Mouse (Mus musculus) adipose tissue, adult 10 weeks (tissue): ENCODE measurements around the gene Spata1. TPM values are rescaled to one million over a fixed set of nuclear protein-coding genes. Genes with fewer than 3 reads are reported as not detected.

ENCODE experiments used
- polyA plus RNA-seq: library from polyadenylated mRNA; stranded (reverse); fragments of 350-450 nt; fragmentation: Illumina TruSeq; extraction: RNeasy Lipid Tissue Mini Kit (QIAGEN cat#74804); gene quantifications from one replicate; pipeline ENCODE4 v1.2.3, GENCODE M21; 2014; ENCODE audit warnings: low read depth, low replicate concordance

The Spata1 gene
- 14.6 TPM for polyA plus RNA-seq

DNA sequence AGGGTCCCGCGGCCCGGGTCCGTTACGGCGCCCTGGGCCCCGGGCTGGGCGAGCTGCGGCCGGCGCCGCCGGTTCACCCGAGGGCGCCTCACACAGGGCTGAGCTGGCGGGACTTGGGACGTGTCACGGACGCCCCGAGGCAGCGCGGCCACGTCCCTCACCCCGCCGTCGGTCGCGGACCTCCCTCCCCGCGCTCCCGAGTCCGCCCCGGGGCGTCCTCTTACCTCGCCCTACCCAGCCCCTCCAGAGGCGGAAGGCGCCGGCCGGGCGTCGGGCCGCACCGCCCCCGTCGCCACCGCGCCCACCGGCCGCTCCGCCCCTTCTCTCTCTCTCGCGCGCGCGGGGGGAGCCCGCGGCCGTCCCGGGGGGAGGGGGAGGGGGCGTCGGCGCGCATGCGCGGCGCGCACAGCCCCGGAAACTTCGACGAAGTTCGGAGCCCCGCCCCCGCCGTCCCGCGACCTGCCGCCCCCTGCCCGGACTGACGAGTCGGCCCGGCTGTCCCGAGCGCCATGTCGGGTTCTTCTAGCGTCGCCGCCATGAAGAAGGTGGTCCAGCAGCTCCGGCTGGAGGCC lies at the start of gene Spata1, which contains the start of gene Gng5:
TSS of gene Spata1 (minus strand) at position 323 of the 572 bp plus-strand sequence.
TSS of gene Gng5 (plus strand) at position 377 of the 572 bp plus-strand sequence.

GRCm38 (mm10) chr3:146520798-146521651 lies 21.5 kb upstream of the Spata1 start, which contains the start of gene Rpf1:
TSS of gene Rpf1 (minus strand) at chr3:146521429.

GRCm38 (mm10) chr3:146449745-146450250 lies 49.8 kb downstream of the Spata1 start, which contains the start of gene Ctbs:
TSS of gene Ctbs (plus strand) at chr3:146449795.

Other genes with a start within 250 kb of the Spata1 start
- 25.8 TPM for gene Ssx2ip, start 95.1 kb downstream of the Spata1 start, polyA plus RNA-seq
- 14.7 TPM for gene Ctbs, start 50.0 kb downstream of the Spata1 start, polyA plus RNA-seq
- 632 TPM for gene Gng5, start 54 bp upstream of the Spata1 start, polyA plus RNA-seq
- gene Rpf1, start 21.7 kb upstream of the Spata1 start, polyA plus RNA-seq: 27.2 TPM
- gene Uox, start 70.7 kb upstream of the Spata1 start, polyA plus RNA-seq: 4.8 TPM
- gene Dnase2b, start 115.8 kb upstream of the Spata1 start, polyA plus RNA-seq: 1.1 TPM
- gene 4930503B20Rik, start 151.6 kb upstream of the Spata1 start, polyA plus RNA-seq: 11.2 TPM
- gene Samd13, start 185.8 kb upstream of the Spata1 start, polyA plus RNA-seq: 3.5 TPM